Mouse (Mus musculus) ovary, postnatal 14 days (tissue): ENCODE data around the gene Galnt18.

Experiments
- DNase-seq: peaks from one replicate; pipeline ENCODE4 v3.0.0; 2022; ENCODE audit warnings: low spot score

The Galnt18 gene

DNA sequence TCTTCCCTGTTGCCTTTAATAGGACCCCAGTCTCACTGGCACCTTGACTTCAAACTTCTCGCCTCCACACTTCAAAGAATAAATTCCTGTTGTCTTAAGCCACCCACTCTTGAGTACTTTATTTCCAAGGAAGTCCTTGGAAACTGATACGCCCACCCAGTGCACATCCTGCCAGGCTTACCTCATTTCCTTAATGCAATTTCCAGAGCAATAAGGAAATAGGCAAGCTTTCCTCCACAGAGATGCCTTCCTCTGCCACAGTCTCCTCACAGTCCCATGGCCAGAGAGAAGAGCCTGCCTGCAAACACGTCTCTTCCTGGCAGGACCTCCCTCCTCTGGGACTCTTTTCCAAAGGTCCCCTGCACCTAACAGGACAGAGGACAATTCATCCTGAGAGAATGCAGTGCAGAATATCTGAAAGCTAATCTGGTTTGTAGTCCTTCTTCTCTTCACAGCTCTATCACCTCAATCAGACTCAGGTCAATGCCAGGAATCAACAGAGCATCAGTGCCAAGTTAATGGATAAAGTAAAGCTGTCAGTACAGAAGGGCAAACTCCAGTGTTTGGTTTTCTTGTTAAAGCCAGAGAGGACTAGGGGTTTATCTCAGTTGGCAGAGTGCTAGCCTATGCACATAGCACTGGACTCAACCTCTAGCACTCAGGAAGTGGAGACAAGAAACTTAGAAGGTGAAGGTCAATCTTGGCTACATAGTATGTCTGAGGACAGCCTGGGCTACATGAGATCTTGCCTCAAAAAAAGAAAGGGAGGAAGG lies 65.8 kb downstream of the Galnt18 start:
- DNase-seq = no peak

DNA sequence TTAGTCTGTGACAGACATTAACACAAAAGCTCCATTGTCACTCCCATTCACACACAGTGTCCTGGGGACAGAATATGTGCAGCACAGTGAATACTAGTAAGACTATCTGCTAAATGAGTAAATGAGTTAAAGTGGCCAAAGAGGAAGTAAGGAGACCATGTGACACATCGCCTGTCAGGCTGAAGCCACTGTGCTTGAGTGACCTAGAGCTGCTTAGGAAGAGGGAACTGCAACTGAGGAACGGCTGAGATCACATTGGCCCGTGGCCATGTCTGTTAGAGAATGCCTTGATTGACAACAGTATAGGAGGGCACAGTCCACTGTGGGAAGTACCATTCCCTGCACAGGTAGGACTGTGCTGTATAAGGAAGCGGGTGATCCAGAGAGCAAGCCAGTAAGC lies 67.0 kb downstream of the Galnt18 start:
- no peak for DNase-seq

DNA sequence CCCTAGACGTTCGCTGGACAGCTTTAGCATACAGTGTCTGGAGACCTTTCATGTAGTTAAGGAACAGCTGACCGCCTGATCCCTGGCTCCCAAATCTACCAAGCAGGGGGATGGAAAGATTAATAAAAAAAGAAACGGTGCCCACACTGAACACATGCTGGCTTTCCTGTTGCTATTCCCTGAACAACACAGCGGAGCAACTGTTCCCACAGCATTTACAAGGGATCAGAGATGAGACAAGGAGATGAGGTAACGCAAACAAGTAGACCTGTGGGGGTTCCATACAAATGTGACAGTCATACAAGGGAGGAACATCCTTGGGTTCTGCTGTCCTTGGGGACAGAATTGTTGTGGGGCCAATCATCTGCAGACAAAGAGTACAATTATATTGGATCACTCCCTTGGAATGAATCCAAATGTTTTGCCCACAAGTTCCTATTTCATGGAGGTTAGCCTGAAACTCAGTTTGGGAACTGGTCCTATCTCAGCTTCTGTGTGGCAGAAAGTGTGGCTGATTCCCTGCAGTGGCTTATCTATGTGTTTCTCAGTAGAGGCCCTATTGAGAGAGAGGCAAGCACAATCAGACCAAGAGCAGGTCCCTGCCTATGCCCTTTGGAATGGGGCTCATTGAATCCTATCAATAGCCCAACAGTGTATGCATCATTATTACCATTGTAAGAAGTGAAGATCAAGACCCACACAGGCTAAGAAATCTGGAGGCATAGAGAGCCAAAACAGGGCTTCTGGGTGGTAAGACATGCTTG lies 68.5 kb downstream of the Galnt18 start:
- no peak for DNase-seq

DNA sequence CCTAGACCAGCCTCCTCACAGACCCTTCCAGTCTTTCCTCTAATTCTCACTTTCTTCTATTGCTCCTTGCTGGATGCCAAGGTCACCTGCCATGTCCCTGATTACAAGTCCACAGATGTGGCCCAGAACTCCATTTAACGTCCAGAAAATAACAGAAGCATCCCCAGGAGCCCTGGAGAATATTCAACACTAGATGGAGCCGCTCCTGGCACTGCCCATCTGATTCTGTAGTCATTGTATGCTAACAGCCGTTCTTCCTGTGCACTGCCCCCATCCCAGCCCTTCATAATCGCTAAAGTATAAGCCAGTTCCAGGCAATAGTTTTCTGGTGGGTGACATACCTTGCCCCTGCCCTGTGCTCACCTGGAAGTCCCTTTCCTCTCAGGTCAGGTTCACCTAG lies 69.5 kb downstream of the Galnt18 start:
- no peak for DNase-seq

DNA sequence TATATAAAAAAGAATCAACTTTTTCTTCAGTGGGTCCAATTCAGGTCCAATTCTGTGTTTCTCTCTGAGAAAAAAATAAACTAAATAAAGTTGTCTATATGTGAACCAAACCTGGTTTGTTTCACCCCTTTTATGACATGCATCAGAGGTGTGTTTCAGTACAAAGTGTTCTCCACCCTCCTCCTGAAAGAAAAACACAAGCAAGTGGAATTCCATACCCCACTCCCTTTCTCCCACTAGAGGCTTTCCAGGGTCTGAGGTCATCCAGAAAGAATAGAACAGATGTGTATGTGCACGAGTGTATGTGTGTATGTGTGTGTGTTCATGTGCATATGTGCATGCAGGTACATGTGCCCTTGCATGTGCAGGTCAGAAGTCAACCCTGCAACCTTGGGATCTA lies 71.2 kb downstream of the Galnt18 start:
- DNase-seq = no peak

DNA sequence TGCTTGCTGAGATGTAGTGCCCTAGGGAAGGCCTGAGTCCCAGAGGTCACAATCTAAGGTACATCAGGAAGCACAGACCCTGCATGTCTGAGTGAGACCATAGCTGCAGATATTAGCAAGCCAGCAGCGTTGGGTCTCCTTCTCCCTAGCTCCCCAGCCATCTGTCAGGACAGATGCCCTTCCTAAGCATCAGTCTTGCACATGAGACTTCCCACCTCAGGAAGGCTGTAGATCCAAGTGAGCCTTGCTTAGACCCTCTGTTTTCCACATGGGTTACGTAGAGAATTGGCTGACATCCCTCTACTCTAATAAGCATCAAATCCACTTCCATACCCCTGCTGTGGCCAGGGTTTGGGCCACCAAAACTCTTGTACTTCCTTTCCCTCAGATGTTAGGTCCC lies 76.8 kb downstream of the Galnt18 start:
- DNase-seq = no peak

DNA sequence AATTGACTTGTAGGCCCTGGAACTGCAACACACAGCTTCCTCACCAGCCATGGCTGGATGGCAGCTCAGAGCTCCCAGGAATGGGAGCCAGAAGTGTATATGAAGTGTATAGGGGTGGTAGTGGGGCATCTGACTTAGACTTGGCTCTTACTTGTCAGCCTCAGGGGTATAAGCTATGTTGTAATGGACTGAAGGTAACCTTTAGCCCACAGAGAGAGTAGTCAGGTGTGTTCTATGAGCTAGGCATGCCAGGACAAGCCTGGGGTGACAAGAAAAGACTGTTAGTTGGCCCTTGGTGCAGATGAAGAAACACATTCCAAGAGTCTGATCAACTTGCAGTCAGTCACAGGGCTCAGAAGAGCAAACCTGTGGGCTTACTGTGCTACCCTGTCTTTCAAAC lies 78.0 kb downstream of the Galnt18 start:
- no peak for DNase-seq

DNA sequence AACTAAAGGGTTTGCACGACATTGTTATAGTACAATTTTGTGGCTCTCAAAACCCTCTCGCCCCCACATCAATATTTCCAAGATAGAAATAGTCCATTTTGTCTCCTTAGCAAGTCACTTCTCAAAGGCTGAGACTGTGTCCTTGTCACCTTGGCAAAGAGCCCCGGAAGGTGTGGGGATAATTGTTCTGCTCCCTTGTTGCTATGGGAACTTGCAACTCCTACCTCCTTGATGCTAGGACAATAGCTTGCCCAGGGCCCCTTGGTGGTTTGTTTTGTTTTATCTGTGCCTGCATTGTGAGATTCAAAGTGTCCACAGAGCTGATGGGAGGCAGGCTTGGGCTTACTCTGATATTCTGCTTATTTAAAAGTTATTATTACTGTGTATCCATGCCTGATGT lies 80.3 kb downstream of the Galnt18 start:
- DNase-seq = no peak

DNA sequence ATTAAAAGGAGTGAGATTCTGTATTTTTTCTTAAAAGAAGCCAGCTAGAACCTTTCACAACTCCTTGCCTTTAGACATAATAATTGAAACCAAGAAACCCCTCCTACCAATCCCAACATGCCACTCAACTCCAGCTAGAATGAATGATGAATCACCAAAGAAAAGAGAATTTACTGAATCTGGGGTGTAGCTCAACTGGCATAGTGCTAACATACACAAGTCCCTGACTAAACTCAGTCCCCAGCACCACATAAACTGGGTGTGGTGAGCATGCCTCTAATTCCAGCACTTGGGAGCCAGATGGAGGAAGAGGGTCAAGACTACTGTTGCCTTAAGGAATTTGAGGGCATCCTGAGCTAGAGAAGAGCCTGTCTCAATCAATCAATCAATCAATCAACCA lies 83.6 kb downstream of the Galnt18 start:
- DNase-seq = no peak

DNA sequence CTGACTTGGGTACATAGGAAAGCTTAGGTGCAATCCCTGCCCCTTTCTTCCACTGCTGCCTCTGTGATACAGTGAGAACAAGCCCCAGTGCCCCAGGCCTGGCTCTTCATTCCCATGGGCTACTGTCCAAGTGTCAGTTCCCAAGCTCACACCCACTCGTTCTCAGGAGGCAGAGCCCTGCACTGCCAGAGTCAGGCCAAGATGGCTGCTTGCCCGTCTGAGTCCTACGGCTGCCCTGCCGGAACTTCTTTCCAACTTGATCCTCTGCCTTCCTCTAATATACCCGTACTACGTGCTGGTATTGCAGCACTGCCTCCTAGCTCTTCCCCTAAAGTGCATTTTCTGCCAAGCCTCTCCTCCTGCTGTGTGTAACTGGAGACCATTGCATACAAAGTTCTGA lies 85.5 kb downstream of the Galnt18 start:
- peak; percentile 36 for DNase-seq

DNA sequence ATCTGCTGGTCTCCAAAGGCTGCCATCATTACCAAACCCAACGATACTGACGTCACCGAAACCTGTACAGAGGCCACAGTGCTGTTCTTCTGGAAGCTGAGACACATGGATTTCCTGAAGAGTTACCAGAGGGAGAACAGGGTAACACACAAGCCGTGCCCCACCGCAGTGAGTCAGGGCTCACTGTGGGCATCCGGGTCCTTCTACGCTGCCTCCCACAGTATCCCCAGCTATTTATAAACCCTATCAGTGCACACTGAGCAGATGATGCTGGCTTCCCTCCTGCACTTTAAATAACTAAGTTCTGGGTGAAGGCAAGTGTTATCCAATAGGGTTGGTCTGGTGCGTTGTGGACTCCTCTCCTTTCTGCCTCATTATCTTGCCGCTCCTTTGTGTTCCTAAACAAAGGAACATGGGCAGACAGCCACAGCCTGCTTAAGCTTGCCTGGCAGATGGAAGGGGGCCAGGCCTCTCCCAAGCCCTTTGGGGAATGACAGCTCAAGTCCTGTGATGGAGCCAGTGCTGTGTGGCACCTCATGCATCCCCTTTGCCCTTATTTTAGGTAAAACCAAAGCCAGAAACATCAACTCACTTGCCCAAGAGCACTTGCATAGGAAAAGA lies 87.0 kb downstream of the Galnt18 start:
- peak; percentile 20 for DNase-seq

DNA sequence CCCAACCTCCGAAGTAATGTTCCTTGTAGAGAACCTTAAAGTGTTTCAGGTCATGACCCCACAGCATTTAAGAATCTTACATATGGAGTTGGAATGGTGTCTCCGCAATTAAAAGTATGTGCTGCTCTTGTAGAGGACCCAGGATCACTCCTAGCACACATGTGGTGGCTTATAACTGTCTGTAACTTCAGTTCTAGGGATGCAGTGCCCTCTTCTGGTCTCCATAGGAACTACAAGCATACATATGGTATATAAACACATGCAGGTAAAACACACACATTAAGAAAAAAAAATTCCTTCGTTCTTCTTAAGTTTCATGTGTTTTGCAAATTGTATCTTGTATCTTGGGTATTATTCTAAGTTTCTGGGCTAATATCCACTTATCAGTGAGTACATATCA lies 99.7 kb downstream of the Galnt18 start:
- DNase-seq = no peak

DNA sequence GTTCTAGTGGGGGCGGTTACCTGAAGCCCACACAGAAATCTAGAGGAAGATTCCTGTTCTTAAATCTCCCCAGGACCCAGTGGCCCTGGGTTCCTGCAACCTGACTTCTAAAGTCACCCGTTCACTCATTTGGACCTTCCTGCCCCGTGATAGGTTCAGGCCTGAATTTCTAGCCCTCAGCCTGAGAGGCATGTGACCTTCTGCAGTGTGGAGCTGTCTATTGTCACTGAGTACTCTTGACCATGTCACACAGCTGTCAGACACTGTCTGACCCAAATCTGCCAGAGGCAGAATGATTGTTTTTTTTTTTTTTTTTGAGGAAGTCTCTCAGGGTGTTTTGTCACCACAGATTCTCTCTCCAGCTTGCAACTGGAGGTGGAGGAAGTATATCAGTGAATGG lies 103.3 kb downstream of the Galnt18 start:
- no peak for DNase-seq

DNA sequence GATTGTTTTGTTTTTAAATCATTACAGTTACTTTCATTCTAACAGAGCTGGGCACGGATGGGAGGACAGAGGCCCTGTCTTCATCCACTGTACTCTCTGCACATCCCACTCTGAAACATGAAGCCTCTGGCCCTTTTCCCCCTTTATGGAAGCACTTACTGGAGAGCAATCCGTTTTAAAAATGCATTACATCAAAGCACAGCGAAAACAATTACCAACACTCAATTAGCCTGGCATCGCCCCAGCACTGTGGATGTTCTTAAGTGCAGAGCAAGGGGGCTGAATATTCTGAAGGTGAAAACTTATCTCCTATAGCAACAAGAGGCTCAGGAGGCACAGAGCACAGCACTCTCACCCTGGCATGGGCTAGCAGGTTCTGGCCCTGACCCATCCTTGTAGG lies 107.3 kb downstream of the Galnt18 start:
- no peak for DNase-seq

DNA sequence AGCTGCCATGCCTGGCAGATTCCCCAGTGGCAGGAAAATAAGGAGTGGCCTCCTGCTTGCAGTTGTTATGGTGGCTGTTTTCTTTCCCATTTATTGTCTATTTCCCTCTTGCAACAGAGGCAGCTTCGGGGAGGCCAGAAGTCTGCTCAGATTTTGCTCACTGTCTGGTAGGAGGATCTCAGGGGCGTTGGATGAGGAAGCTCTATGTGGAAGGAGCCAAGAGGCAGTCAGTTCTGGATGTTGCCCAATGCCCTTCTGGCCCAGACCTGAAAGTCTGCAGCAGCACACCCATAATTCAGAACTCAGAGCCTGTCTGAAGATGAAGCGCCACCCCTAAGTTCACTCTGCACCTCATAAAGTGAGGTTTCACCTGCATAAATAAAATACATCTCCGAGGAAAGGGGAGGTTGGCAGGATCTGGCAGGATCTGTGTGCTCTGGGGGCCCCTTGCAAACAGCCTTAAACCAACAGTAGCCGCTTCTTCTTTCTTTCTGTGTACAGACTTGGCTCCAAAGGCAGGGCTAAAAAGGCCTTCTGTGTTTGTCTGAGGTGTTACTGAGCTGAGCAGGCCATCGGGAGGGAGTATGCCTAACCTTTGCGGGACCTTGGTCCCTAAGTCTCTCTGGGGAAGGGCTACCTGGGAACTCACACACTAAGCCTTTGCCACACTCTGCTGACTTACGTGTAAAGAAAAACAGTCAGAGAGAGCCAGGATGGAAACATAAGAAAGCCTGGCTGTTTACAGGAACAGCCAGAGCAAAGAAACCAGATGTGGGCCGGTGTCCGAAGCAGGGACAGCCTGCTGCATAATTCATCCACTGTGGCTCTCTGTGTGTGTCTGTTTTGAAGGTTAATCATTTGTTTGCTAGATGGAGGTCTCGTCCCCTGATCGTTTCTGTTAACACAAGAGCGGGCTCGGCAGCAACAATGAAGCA lies 116.4 kb downstream of the Galnt18 start:
- no peak for DNase-seq

DNA sequence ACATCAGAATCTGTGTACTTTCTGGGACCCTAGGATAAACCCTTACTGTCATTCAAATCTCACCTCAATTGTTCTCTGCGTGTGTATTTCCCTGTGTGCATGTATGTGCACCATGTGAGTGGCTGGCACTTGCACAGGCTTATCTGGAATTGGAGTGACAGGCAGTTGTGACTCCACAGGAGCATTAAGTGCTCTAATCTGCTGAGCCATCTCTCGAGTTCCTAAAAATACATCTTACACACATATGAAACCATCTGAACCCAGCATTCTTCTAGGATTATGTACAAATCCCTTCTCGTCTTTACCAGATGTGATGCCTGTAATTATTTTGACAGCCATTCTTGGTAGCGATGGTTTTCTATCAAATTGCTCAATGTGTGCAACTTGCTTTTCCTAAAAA lies 121.2 kb downstream of the Galnt18 start:
- DNase-seq = no peak

DNA sequence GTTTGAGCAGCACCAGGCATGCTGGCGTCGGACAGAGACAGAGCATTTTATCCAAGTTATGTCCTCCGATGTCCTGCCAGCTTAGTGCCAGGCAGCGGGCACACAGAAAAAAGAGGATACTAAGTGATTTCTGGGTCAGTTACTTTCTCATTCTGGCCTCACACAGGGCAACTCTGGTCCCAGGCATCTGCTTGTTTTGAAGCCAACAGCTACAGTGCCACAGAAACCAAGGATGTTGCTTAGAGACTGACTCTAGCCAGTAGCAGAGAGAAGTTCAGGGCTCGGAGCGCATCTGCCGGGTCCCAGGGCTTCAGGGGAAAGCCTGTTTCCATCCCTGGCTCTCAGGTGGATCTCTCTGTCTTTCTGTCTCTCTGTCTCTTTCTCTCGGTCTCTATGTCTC lies 124.8 kb downstream of the Galnt18 start:
- DNase-seq = no peak

DNA sequence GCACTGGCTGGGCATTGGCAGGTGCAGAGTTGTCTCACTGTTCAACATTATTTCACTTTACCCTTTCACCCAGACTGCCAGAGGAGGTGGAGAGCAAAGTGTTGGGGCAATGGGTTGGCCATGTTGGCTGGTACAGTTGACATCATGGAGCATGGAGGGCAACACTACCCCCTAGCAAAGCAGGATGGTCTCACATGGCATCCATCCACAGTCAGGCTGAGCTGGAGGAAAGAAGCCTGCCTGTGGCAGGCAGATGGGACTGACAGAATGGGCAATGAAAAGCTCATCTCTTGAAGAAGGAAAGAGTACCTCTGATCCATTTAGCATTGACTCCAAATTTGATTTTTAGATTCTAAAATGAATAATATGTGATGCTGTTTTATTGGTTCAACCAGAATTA lies 125.3 kb downstream of the Galnt18 start:
- DNase-seq = no peak

DNA sequence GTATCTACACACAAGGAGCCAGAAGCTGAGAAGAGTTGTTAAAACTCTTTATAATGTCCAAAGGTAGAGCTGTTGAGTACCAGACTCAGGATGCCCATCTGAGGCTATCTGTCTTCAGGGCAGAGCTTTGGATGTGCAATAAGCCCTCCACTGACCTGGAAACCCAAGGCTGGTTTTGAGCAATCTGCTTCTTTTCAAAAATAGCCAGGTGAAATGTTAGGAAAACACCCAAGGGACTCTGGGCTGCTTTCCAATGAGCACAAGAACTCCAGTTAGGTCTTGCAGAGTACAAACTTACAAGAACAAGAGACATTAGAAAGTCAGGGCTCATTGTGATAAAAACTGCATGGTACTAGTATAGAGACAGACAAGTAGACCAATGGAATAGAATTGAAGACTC lies 135.4 kb downstream of the Galnt18 start:
- no peak for DNase-seq

DNA sequence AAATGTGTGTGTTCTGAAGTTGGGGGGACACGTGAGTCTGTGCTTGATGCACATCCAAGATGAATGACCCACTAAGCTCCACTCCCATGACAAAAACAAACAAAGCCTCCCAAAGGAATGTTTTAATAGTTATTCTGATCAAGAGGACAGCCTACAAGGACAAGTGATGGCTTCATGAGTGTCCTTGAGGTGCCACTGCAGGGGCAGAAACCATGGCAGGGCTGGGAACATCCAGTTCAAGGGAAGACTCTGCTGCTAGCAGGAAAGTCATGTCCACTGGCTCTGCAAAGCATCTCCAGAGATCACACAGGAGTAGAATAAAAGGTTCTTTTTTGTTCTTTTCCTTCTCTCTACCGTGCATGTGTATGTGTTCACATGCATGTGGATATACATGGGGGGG lies 140.9 kb downstream of the Galnt18 start:
- no peak for DNase-seq

DNA sequence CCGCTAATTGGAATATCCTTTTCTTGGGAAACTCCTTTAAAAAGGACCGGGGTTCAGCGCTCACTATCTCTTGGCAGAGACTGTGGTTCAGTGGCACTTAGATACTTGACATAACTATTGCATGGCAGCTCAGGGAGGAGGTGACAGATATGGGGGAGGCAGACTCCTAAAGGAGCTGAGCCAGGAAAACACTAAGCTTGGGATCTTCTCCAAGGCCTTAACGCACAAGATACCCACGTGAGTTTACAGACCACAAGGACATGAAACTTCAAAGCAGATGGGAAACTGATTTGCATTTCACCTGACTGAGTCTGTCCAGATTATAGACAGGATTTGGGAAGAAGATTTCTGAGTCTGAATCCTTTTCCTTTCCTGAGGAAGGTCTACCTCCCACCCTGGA lies 141.3 kb downstream of the Galnt18 start:
- DNase-seq = no peak

DNA sequence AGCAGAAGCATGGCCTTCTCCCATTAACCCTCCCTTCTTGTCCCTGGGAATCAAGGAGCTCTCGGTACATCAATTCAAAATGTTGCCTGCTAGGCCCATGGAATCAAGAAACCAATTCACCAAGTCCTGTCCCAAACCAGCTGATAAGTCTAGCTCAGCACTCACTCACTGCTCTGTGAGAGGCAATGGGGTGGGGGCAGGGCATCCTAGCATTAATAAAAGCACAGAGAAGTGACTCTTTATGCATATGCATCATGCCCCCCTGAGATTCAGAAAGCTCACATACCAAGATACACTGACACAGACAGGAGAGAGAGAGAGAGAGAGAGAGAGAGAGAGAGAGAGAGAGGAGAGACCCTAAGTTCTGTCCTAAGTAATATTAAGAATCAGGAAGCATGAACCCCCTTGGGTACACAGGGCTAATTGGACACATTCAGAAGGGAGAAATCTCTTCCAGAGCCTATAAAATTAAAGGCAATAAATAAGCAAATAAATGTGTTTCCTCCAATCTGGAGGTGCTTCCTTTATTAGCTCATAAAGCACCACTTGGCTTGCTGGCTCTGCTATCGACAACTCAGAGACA lies 141.8 kb downstream of the Galnt18 start:
- no peak for DNase-seq
